Mouse (Mus musculus) B cell, adult 67 days (primary cell): Measurements from ENCODE around the gene Nrxn3. TPM values are rescaled to one million over a fixed set of nuclear protein-coding genes. Genes with fewer than 3 reads are reported as not detected.

Experiments
- total RNA-seq, 2 experiments: library from RNA; stranded (reverse); gene quantifications; 4 replicates each; pipeline ENCODE4 v1.2.4; 2023

The Nrxn3 gene
- total RNA-seq: not detected

GRCm38 (mm10) chr12:88722691-88723070, at the start of gene Nrxn3:
TSS of gene Nrxn3 (plus strand) at chr12:88722876.

